Mouse (Mus musculus): Measurements from ENCODE around the gene Neurod4.
A peak's percentile ranks its signal among the peaks of the same experiment; 100 is the strongest.
"Not testable (repeated sequence)": the region's sequence is repeated elsewhere in the genome, so short reads cannot be mapped to it uniquely, and the experiment has no call there.

Gene Neurod4

DNA sequence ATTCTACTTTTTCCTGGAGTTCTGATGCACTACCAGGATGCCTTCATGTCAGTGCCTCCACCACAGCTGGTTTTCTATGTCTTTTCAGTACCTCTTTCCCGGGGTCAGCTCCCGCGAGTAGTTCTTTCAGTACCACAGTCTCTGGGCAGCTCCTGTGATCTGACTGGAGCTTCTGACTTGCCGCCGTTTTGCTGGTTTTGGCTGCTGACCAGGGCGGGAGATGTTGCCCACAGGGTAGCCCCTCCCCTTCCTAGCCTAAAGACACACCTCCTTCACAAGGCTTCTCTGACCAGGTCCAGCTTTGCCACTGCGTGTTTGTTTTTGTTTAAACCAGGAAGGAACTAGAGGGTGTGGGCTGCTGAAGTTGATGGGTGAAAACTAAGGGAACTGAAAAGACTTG is at the start of gene Neurod4:
Gene Neurod4 (minus strand): TSS at position 175 of the 400 bp plus-strand sequence.
- peak; percentile 38 for DNase-seq (ENCODE audit: low read depth, low spot score)

DNA sequence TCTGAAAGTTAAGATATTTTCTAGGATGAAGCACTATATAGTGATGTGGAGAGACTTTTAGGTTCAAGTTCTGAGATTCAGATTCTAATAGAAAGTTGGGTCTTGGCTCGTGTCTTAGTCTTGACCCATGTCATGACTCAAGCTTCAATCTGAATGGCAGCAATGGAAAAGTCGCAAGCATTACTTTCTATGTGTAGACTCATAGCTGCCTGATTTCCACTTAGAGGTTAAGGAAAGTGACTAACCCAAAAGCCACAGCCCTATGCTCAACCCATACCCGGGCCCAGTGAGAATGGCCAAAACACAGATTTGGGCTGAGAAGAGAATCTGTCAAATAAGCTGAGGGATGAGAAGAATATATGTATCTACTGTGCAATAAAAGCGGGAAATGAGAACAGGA is 44.2 kb upstream of the Neurod4 start:
- no peak for DNase-seq (ENCODE audit: low read depth, low spot score)

DNA sequence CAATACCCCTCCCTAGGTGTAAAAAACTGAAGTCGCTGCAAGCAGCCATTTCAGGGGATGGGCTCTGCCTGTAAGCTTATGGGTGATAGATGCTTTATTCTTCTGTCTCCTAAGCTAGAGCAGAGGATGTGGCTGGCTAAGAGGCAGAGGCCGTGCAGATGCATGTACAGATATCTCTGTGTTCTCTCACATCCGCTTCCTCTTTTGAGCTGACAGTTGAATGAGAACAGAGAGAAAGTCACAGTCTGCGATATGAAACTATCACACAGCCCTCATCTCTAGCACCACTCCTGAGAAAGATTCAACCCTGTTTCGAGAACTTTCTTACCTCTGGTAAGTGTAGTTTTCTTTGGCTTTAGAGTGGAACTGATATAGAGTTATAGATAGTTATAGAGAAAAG is 42.6 kb upstream of the Neurod4 start, which contains the start of gene Tespa1:
Gene Tespa1 (plus strand): TSS at position 234 of the 400 bp plus-strand sequence.
- no peak for DNase-seq (ENCODE audit: low read depth, low spot score)

DNA sequence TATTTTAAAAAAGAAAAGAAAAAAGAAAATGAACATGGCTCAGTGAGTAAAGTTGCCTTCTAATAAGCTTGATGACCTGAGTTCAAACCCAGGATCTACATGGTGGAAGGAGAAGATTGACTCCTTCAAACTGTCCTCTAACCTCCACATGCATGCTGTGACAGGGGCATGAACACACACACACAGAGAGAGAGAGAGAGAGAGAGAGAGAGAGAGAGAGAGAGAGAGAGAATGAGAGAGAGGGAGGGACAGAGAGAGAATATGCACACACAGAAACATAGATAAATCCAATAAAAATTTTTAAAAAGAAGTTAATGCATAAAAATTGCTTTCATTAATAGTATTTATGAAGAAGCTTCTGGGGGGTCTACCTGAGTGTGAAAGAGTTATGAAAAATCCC is 42.0 kb upstream of the Neurod4 start:
- no peak for DNase-seq (ENCODE audit: low read depth, low spot score)

DNA sequence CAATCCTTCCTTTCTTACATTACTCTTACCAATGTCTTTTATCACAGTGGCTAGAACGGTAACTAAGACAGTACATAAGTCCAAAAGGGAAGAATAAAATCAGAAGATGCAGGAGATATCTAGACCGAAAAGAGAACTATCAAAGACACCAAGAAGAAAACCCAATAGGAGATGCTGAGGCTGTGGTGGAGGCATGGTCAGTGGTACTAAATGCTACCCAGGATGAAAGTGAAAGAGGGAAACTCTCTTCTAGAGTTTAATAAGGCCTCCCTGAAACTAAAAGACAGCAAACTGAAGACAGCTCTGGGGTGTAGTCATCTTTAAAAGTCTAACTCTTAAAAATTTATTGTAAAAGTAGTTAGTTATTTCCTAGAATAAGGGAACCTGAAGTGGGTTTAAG is 40.7 kb upstream of the Neurod4 start:
- DNase-seq (ENCODE audit: low read depth, low spot score): no peak

DNA sequence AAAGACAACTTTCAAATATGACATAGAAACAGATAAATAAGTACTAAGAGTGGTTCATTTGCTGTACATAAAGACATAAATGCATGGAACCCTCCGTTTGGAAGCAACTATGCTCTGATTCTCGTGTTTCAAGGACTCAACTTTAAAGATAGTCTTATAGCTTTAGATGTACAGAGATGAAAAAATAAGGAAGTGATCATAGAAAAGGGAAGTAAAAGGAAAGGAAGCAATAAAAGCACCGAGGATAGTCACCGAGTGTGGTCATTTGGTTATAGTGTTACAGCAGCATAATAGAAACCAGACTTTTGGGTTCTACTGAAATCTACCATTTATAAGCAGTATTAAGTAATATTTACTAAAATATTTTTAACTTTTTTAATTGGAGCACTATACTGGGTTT is 38.7 kb upstream of the Neurod4 start:
- DNase-seq (ENCODE audit: low read depth, low spot score): no peak

DNA sequence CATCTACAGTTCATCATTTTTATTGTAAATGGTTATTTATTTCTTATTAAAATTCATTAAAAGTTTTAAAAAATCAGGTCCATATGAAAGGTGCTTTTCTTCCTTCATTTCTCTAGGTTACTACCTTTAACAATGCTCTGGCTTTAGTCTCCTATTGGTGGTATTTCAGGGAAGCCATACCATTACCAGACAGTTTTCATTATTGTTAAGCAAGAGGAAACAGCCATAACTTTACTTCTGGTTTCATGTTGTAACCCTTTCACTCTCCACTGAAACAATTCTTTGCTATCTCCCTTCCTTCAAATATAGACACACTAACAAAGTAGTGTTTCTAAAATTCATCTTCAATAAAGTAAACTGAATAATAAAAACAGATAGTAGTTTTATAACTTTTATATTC is 35.8 kb upstream of the Neurod4 start:
- DNase-seq (ENCODE audit: low read depth, low spot score): no peak

DNA sequence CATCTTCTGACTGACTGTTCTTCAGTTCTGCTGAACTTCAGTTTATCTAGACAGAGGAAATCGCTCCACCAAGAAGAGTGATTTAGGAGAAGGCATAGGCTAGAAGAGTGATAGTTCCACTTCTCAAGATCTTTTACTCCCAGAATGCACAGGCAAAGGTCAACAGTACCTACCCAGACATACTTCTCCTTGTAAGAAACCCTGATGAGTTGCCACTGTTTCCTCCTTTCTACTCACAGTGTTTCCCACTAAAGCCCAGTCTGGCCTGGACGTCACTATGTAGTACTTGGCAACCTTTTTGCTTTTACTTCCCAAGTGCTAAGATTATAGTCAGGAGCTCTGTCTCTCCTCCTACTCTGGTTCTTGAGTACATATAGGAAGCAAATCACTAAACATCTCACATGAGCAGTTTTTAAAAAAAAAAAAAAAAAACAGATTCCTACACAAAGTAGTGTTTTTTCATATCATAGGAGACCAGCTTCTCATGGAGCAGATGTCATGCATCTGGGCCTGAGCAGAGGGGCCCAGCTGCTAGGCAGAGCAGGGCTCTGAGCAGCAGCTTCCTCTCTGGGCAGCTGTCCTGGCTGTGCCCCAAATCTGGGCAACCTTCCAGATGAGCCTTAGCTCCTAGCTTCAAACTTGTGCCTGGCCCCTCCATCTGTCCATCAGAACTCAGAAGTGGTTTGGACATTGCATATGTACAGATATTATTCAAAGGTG is 34.2 kb upstream of the Neurod4 start:
- no peak for DNase-seq (ENCODE audit: low read depth, low spot score)

DNA sequence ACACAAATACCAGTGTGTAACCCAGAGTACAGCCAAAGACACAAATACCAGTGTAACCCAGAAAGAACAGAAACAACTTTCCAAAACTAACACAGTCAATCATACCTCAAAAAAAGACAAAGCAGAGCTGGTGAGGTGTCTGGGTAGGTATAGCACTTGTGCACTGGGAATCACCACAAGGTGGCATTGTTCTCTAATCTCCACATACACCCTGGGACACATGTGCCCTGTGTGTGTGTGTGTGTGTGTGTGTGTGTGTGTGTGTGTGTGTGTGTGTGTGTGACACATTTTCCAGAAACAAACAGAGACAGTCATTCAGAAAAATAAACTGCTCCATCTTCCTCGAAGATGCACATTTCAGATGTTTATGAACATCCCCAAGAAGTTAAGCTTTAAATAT is 33.5 kb upstream of the Neurod4 start:
- no peak for DNase-seq (ENCODE audit: low read depth, low spot score)

DNA sequence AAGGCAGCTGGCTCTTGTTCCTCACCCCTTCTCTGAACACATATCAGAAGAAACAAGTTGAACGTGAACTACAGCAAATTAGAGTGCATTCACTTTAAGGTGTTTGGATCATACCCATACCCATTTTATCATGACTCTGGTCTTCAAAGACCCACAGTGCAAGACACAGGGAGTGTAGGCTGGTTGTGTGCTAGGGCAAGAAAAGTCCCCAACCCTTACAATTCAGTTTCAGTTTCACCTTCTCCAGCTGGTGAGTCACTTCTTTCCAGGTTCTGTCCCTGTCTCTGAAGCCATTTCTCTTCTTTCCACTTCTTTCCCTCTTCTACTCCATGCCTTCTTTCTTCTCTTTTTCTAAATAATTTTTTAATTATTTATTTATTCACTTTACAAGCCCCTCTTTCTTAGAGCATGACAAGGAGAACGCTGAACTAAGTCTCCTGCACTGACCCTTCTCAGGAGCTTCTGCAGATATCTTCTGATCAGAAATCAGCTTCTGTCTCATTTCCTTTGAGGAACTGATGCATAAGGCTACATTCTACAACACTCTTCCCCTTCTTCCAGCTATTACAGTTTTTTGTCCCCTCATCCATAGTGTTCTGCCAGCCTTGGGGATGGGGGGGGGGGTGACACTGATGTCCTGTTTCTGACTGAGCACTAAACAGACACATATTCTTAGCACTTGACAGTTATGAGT is 31.6 kb upstream of the Neurod4 start:
- DNase-seq (ENCODE audit: low read depth, low spot score): no peak

DNA sequence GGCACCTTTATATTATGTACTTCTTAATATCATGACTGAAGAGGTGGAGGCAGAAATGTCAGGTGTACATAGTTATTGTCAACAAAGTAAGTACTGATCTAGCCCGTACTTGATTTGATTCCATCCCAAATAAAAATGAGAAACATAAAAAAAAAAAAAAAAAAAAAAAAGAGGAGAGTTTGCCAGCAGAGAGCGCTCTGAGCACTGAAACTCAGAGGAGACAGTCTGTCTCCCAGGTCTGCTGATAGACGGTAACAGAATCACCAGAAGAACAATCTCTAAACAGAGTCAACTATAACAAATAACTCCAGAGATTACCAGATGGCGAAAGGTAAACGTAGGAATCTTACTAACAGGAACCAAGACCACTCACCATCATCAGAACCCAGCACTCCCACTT is 24.1 kb upstream of the Neurod4 start:
- DNase-seq (ENCODE audit: low read depth, low spot score): not testable (repeated sequence)

DNA sequence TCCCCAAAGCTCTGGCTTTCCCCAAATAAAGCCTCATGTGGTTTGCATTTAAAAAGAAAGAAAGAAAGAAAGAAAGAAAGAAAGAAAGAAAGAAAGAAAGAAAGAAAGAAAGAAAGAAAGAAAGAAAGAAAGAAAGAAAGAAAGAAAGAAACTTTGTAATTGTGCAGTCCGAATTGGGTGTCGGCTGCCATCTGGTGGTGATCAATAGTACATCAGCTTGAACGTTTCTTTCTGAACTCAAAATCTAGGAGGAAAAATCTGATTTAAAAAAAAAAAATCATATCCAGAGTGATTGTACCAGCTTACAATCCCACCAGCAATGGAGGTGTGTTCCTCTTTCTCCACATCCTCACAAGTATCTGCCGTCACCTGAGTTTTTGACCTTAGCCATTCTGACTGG is 18.7 kb upstream of the Neurod4 start:
- not testable (repeated sequence) for DNase-seq (ENCODE audit: low read depth, low spot score)

DNA sequence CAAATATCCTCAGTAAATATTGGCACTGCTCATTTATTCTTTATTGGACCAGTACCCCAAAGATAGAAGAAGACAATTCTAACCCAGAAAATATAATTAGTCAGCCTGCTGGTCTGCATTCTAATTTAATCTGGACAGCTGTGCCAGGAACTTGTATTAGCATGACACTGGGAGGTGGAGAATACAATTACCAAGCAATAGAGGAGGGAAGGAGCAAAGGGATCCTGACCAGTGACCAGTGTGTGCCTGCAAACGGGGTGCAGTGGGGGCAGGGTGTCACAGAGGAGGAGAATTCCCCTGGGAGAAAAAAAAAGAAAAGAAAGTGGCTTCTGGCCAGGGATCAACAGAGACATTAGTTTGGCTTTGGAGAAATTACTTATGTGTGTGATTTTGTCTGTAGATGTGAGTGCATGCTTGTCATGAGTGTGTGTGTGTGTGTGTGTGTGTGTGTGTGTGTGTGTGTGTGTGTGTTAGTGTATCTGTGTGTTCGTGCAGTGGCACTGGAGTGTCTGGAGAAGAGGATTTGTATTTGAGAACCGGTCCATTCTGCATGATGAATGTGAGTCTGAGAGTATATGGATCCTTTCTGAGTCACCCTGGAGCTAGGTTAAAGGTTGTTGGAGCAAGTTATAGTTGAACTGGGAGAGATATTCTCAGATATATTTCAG is 13.8 kb upstream of the Neurod4 start:
- DNase-seq (ENCODE audit: low read depth, low spot score): no peak

DNA sequence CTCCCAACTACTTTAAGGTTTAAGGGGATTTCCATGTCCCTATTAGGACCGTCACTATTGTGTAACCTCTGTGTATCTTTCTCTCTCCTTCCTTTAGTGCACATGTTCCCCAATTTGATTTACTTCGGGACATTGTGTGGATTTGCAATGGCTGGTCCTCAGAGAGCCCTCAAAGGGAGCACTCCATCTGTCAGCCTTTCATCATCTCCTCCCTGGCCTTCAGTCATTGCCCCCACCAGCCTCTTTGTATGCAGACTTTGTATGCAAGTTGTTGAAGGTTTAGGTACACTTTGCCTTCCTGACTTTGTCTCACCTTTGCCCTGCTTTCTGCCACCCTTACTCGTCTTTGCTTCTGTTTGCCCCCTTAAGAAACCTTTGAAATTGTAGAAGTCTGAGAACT is 8.0 kb upstream of the Neurod4 start:
- no peak for DNase-seq (ENCODE audit: low read depth, low spot score)

DNA sequence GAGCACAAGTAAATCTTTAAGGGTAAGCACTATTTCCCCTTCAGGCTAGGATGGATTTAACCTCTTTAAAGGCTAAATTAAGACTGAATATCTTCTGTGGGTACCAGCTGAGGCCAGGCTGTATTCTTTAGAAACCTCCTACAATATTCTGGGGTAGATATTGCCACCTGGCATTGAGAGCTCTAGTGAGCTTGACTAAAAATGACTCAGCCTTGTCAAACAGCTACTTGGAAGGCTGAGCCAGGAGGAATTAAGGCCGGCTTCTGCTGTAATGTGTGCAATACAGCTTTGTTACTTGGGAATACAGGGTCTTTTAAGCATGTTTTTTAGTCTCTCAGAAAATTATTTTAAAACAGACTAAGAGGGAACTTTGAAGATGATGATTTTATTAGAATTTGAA is 7.2 kb upstream of the Neurod4 start:
- DNase-seq (ENCODE audit: low read depth, low spot score): no peak

DNA sequence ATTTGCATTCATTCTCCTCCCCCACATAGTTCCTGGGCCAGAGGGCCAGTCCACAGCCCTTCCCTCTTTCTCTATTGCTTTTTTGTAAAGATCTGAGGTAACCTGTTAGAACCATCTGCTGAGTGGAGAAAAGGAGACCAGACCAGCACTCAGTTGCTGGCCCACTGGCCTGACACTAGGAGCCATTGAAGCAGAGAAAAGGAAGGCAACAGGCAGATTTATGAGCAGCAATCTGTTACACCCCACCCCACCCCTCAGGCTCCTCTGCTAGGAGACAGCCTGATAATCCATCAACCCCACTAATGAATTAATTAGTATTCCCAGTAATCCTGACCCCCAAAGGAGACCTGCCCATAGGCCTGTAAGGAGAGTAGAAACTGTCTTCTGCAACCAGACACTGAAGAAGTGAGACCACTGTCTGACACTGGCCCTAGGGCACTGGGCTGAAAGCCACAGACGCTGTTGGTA is 2.0 kb upstream of the Neurod4 start:
- DNase-seq (ENCODE audit: low read depth, low spot score): peak; percentile 8

DNA sequence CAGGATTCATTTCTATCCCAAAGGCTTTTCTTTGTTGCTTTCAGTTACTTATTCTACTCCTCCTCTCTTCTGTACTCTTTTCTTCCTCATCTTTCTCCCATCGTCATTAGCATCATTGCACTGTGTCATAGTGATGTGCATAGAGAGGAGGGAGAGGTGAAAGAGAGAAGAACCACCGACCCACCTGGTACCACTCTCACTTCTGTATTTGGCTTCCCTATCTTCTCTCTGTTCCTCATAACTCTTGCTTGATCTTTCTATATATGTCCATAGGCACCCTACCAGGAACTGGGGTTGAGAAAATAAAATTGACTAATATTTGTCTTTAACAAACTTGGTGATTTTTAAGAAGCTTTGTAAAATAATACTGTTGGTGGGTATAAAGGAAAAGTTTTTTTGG is 3.5 kb downstream of the Neurod4 start:
- DNase-seq (ENCODE audit: low read depth, low spot score): no peak

DNA sequence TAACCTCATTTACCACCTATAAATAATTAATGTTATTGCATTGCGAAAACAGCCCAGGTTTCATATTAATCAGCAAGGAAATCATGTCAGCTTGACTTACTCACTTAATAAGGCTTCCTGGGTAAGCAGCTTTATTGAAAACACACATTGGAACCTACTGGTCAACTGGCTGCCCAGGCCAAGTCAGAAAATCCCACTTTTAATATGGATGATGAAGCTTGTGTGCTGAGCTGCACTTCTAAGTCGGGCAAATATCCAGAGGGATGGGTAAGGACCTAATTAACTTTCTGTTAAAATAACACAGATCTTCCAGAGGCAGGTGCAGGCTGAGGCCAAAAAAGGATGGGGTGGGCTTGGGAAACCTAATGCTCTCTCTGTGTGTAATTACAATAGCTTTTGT is 4.3 kb downstream of the Neurod4 start:
- DNase-seq (ENCODE audit: low read depth, low spot score): no peak

DNA sequence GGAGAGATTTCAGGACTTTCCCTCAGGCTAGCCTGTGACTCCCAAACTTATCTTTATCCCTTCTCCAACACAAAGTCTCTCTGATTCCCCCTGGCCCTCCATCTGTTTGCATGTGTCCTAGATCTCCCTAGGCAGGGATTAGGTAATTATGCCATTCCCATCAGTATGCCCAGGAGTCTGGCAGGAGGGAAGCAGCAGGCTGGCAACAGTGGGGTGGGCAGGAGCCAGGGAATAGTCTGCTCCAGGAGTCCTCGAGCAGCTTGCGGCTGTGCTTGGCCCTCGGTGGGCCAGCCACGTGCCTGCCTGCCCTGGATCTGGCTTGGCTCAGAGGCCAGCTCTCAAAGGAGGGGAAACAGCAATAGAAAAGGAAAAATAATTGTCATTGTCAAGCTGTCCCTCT is 16.8 kb downstream of the Neurod4 start:
- DNase-seq (ENCODE audit: low read depth, low spot score): no peak

DNA sequence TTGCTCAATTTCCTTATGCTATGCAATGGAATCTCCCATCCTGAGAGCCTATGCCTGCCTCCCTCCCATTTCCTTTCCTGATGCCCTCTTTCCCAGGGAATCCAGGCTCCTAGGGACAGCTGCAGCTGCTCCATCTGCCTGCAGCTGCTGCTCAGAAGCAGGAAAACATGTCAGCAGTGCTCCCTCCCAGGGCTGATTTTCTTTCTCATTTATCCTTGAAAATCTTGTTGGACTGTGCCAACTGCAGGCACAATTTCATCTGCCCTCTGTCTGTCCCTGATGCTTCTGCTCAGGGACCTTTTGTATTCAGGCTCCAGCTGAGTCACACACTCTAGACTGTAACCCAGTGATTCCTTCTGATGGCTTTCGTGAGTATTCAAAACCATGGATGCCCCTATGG is 20.6 kb downstream of the Neurod4 start:
- DNase-seq (ENCODE audit: low read depth, low spot score): no peak

DNA sequence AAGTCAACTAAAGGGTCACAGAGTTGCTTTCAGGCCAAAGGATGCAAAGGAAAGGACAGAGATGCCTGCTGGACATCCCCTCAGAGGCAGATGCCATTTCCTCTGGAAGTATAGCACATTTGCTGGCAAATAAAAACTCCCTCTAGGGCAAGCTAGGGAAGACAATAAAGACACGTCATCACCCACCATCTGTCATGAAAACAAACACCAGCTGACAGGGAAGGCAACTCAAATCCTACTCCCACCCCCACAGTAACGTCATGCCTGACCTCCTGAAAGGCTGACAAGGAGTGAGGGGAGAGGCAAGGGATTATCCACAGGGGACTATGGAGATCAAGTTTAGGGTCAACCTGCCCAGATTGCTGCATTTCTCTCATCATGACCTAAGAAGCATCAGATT is 35.8 kb downstream of the Neurod4 start:
- DNase-seq (ENCODE audit: low read depth, low spot score): peak; percentile 9

DNA sequence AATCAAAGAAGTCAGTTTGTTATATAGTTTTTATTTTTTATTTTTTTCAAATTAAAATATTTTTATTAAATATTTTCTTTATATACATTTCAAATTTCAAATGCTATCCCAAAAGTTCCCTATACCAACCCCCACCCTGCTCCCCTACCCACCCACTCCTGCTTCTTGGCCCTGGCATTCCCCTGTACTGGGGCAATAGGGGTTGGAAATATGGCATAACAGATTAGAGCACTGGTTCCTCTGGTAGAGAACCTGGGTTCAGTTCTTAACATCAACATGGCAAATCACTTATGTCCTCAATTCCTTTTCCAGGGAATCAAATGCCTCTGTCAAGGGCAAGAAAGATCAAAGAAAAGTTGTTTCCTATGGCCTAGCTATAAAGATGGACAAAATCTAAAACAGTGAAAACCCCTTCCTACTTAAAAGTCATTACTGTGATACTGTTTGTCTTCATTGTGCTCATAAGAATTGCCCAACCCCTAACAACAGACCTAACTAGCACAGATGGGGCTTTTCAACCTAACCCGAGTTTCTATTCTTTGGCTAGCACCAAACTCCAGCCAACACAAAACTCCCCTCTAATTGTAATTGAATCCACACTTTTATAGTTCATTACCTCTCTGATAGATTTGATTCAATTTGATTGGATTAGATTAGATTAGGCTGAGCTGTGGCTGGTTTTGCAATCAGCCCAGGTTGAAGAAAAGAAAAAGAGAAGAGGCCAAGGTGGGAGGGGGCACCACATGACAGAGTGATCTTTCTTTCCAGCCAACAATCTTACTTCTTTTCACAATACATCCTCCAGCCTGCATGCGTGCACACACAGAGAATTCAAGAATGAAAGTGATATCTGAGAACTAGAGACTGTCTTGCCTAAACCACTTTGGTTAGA is 41.5 kb downstream of the Neurod4 start:
- DNase-seq (ENCODE audit: low read depth, low spot score): no peak

All from embryo, embryonic 11.5 days (tissue).